Comparison of ENCODE assay signal across 8 mouse cellular contexts in the genomic region with DNA sequence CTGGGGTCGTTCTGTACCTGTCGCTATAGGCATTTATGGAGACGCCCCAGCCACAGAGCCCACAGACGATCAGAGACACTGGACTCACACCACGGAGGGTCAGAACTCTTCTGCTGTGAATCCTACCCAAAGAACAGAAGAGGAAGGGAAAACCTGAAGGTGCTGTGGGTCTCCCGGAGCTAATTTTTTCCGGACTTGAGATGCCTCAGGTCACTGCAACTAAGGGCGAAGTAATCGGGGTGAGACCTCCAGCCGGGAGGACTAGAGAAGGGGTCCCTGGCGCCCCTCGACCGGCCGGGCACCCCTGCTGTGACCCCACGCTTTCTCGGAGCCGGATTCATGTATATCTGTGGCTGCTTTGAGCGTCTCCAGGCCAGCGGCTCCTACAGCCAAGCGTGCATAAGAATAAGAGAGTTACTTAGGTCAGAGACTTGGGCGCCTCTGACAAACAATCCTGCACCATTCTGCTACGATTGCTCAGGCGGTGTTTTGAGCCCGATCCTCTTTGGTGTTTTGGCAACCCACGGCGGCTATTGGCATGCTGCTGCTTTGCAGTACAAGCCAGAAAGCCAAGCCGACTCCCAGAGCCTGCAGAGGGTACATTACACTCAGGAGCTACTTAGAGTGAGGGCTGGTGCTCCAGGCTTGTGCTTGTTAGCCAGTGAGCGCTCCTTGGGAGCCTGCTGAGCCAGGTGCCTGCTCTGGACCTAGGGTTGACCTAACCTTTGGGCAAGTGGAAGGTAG. TPM values are rescaled to one million over a fixed set of nuclear protein-coding genes. Genes with fewer than 3 reads are reported as not detected.
DNase-seq lines count a peak whose midpoint lies in the region; ATAC-seq and TF ChIP-seq lines count a peak whose summit lies in the region.

No protein-coding gene starts in this region.

- TF ChIP-seq EP300 in liver, postnatal 0 days (IDR thresholded peaks at IDR 0.05; ENCODE audit: low read depth) = no peak; the same call in 1 of the 2 replicates

- H3K4me3 ChIP-seq in layer of hippocampus, adult 2 months = peak overlapping the region; percentile 88
- H3K4me3 ChIP-seq in bone marrow, adult 2 months (replicated peaks; ENCODE audit: control insufficient read depth, low read depth, low read length) = peak overlapping the region; percentile 74
- peak overlapping the region; percentile 84 for H3K4me3 ChIP-seq in heart, embryonic 16.5 days (ENCODE audit: low read length)
- H3K4me3 ChIP-seq in liver, postnatal 0 days (ENCODE audit: low read depth, low read length) = peak overlapping the region; percentile 71

- H3K9ac ChIP-seq in heart, embryonic 16.5 days (ENCODE audit: low read length) = peak overlapping the region; percentile 88
- H3K9ac ChIP-seq in liver, postnatal 0 days (replicated peaks) = peak overlapping the region; percentile 75

- WGBS in bone marrow, adult 2 months = 3% methylated on average over 28 of the region's 28 CpGs
- 2% methylated on average over 28 of the region's 28 CpGs for WGBS in heart, embryonic 16.5 days
- 2% methylated on average over 28 of the region's 28 CpGs for WGBS in liver, postnatal 0 days (ENCODE audit: insufficient replicate concordance)

- DNase-seq in layer of hippocampus, adult 2 months (ENCODE audit: low spot score in 2 of 2) = no peak
- DNase-seq in layer of hippocampus, adult 18-20 months (ENCODE audit: low spot score in 2 of 2) = no peak
- DNase-seq in liver, postnatal 0 days = no peak
- DNase-seq in left cerebral cortex, postnatal 4 days = no peak
- no peak for DNase-seq in Muller cell, postnatal 12 days (ENCODE audit: inconsistent ontology term)
- no peak for DNase-seq in right cerebral cortex, postnatal 25 days

- peaks cover 2% of the 10 kb centered on the region for H3K4me1 ChIP-seq in bone marrow, adult 2 months (ENCODE audit: control insufficient read depth, insufficient read depth, low read length)
- H3K4me1 ChIP-seq in heart, embryonic 16.5 days (ENCODE audit: control insufficient read depth, insufficient read depth, low read length) = peaks cover 31% of the 10 kb centered on the region
- peaks cover 19% of the 10 kb centered on the region for H3K4me1 ChIP-seq in liver, postnatal 0 days (ENCODE audit: insufficient read depth)

- peak overlapping the region; percentile 49; the same call in 1 of the 2 replicates for H3K27ac ChIP-seq in layer of hippocampus, adult 2 months
- H3K27ac ChIP-seq in bone marrow, adult 2 months (ENCODE audit: control insufficient read depth, insufficient read depth, low read depth, low read length, poor library complexity) = peak overlapping the region; percentile 4; the same call in 1 of the 2 replicates
- peak overlapping the region; percentile 54 for H3K27ac ChIP-seq in heart, embryonic 16.5 days (ENCODE audit: low read length)
- peak overlapping the region; percentile 69 for H3K27ac ChIP-seq in liver, postnatal 0 days (ENCODE audit: low read depth)

- intact Hi-C loops in left cerebral cortex, postnatal 4 days (cut with DNase I) = no loop called here

- H3K4me2 ChIP-seq in heart, embryonic 16.5 days (ENCODE audit: low read depth, low read length) = peak overlapping the region; percentile 99
- H3K4me2 ChIP-seq in liver, postnatal 0 days (ENCODE audit: low read depth, low read length) = peak overlapping the region; percentile 100

- TF ChIP-seq CTCF in layer of hippocampus, adult 2 months (conservative IDR thresholded peaks at IDR 0.05) = no peak
- no peak for TF ChIP-seq CTCF in bone marrow, adult 2 months (IDR thresholded peaks at IDR 0.05; ENCODE audit: control insufficient read depth, insufficient read depth, low read length)
- no peak for TF ChIP-seq CTCF in liver, postnatal 0 days (IDR thresholded peaks at IDR 0.05; ENCODE audit: low read depth)

- ATAC-seq in heart, embryonic 16.5 days (replicated peaks; ENCODE audit: extremely low read depth, insufficient read depth, low FRiP score) = no peak
- ATAC-seq in liver, postnatal 0 days = no peak

- H3K9me3 ChIP-seq in heart, embryonic 16.5 days (replicated peaks; ENCODE audit: control insufficient read depth, low read length) = no peaks in the 10 kb centered on the region
- no peaks in the 10 kb centered on the region for H3K9me3 ChIP-seq in liver, postnatal 0 days (ENCODE audit: low read length)

- H3K36me3 ChIP-seq in heart, embryonic 16.5 days (ENCODE audit: control insufficient read depth, insufficient read depth) = peaks cover 2% of the 10 kb centered on the region
- peaks cover 3% of the 10 kb centered on the region; the same call in 1 of the 2 replicates for H3K36me3 ChIP-seq in liver, postnatal 0 days (replicated peaks; ENCODE audit: insufficient read depth, low read length)

- no peaks in the 10 kb centered on the region for H3K27me3 ChIP-seq in heart, embryonic 16.5 days (ENCODE audit: control insufficient read depth, insufficient read depth, low read length)
- no peaks in the 10 kb centered on the region for H3K27me3 ChIP-seq in liver, postnatal 0 days (ENCODE audit: insufficient read depth, low read length)

- TF ChIP-seq POLR2A in bone marrow, adult 2 months (IDR thresholded peaks at IDR 0.05; ENCODE audit: borderline replicate concordance, control insufficient read depth, low read depth, low read length) = no peak

RNA-seq across cellular contexts. Expression of gene Atad3a, which starts 0.6 kb away (rescaled TPM):
- total RNA-seq in layer of hippocampus, adult 2 months (2021) = 10 to 100 TPM; 49.9 to 51.4 TPM
- total RNA-seq in layer of hippocampus, adult 18-20 months (2021) = 10 to 100 TPM; 50.6 to 50.9 TPM
- 31.8 and 32.9 TPM in 2 replicates for polyA plus RNA-seq in bone marrow, adult 2 months (2011; ENCODE audit: insufficient read depth, insufficient read length, low replicate concordance, missing spikeins)
- 123 TPM in 2 replicates for polyA plus RNA-seq in heart, embryonic 16.5 days (2015; fragmentation: Nextera tagmentation; extraction: Ambion mirVana)
- 44.7 and 45.0 TPM in 2 replicates for polyA plus RNA-seq in liver, postnatal 0 days (2015; fragmentation: Nextera tagmentation; extraction: Ambion mirVana)
- total RNA-seq in left cerebral cortex, postnatal 4 days (2021) = 10 to 100 TPM; 64.8 to 69.8 TPM

RNA-seq across cellular contexts. Expression of gene Vwa1, which starts 13.0 kb away (rescaled TPM):
- total RNA-seq in layer of hippocampus, adult 2 months (2021) = 1 to 10 TPM; 9.6 to 9.8 TPM
- 10 to 100 TPM; 10.4 to 11.9 TPM for total RNA-seq in layer of hippocampus, adult 18-20 months (2021)
- 0.97 TPM in 1 of 2 replicates, not detected in the other for polyA plus RNA-seq in bone marrow, adult 2 months (2011; ENCODE audit: insufficient read depth, insufficient read length, low replicate concordance, missing spikeins)
- 8.3 and 8.7 TPM in 2 replicates for polyA plus RNA-seq in heart, embryonic 16.5 days (2015; fragmentation: Nextera tagmentation; extraction: Ambion mirVana)
- 0.25 and 0.28 TPM in 2 replicates for polyA plus RNA-seq in liver, postnatal 0 days (2015; fragmentation: Nextera tagmentation; extraction: Ambion mirVana)
- total RNA-seq in left cerebral cortex, postnatal 4 days (2021) = 10 to 100 TPM; 15.6 to 16.4 TPM

RNA-seq across cellular contexts. Expression of gene Tmem88b, which starts 24.1 kb away (rescaled TPM):
- 10 to 100 TPM; 24.0 to 24.8 TPM for total RNA-seq in layer of hippocampus, adult 2 months (2021)
- total RNA-seq in layer of hippocampus, adult 18-20 months (2021) = 10 to 100 TPM; 25.6 to 30.8 TPM
- 0.93 and 1.1 TPM in 2 replicates for polyA plus RNA-seq in bone marrow, adult 2 months (2011; ENCODE audit: insufficient read depth, insufficient read length, low replicate concordance, missing spikeins)
- polyA plus RNA-seq in heart, embryonic 16.5 days (2015; fragmentation: Nextera tagmentation; extraction: Ambion mirVana) = 1.4 and 1.8 TPM in 2 replicates
- polyA plus RNA-seq in liver, postnatal 0 days (2015; fragmentation: Nextera tagmentation; extraction: Ambion mirVana) = 0.21 and 0.40 TPM in 2 replicates
- 1 to 10 TPM; 1.3 TPM for total RNA-seq in left cerebral cortex, postnatal 4 days (2021)

RNA-seq across cellular contexts. Expression of gene Tmem240, which starts 26.9 kb away (rescaled TPM):
- 10 to 100 TPM; 32.7 to 39.0 TPM for total RNA-seq in layer of hippocampus, adult 2 months (2021)
- 10 to 100 TPM; 35.8 to 39.5 TPM for total RNA-seq in layer of hippocampus, adult 18-20 months (2021)
- polyA plus RNA-seq in bone marrow, adult 2 months (2011; ENCODE audit: insufficient read depth, insufficient read length, low replicate concordance, missing spikeins) = 0.47 and 3.0 TPM in 2 replicates
- 0.54 and 0.59 TPM in 2 replicates for polyA plus RNA-seq in heart, embryonic 16.5 days (2015; fragmentation: Nextera tagmentation; extraction: Ambion mirVana)
- 0.02 and 0.06 TPM in 2 replicates for polyA plus RNA-seq in liver, postnatal 0 days (2015; fragmentation: Nextera tagmentation; extraction: Ambion mirVana)
- 10 to 100 TPM; 41.0 to 44.8 TPM for total RNA-seq in left cerebral cortex, postnatal 4 days (2021)

RNA-seq across cellular contexts. Expression of gene Ankrd65, which starts 28.7 kb away (rescaled TPM):
- total RNA-seq in layer of hippocampus, adult 2 months (2021) = under 1 TPM in 1 of 2 experiments, not detected in 1; 0.32 TPM
- not detected for total RNA-seq in layer of hippocampus, adult 18-20 months (2021)
- 1.1 TPM in 1 of 2 replicates, not detected in the other for polyA plus RNA-seq in bone marrow, adult 2 months (2011; ENCODE audit: insufficient read depth, insufficient read length, low replicate concordance, missing spikeins)
- 0.30 TPM in 1 of 2 replicates, not detected in the other for polyA plus RNA-seq in heart, embryonic 16.5 days (2015; fragmentation: Nextera tagmentation; extraction: Ambion mirVana)
- 0.34 and 0.46 TPM in 2 replicates for polyA plus RNA-seq in liver, postnatal 0 days (2015; fragmentation: Nextera tagmentation; extraction: Ambion mirVana)
- total RNA-seq in left cerebral cortex, postnatal 4 days (2021) = not detected

Comparison
In these comparisons a context has a peak if more than half of its experiments do, and no peak if none do; other contexts are left out.
1. H3K27ac ChIP-seq: peak in every context shown above with its lines; median percentile 69 in liver, postnatal 0 days; 54 in heart, embryonic 16.5 days; 49 in layer of hippocampus, adult 2 months; 4 in bone marrow, adult 2 months.
2. RNA of gene Tmem88b, which starts 24.1 kb away (total RNA-seq): 25.6 to 30.8 TPM in layer of hippocampus, adult 18-20 months and 24.0 to 24.8 TPM in layer of hippocampus, adult 2 months; 1.3 TPM in left cerebral cortex, postnatal 4 days; every median in the first group is over 10 times any median in the second.
3. Peak in every context shown above with its lines, with median percentiles within 50 percentile points of each other: H3K4me3 ChIP-seq.